Mouse (Mus musculus): ENCODE measurements around the gene Gm39566. TPM values are rescaled to one million over a fixed set of nuclear protein-coding genes. Genes with fewer than 3 reads are reported as not detected.
A peak's percentile ranks its signal among the peaks of the same experiment; 100 is the strongest.

Gene Gm39566
- polyA plus RNA-seq, 1 experiment from 2014 or later, result not detected

GRCm38 (mm10) chr11:69849884-69850283 is 34.8 kb upstream of the Gm39566 start:
- no peak overlapping the region for H3K4me3 ChIP-seq (ENCODE audit: low read depth, low read length)
- H3K4me1 ChIP-seq (replicated peaks; ENCODE audit: control insufficient read depth, insufficient read depth, low read length), result peaks cover 10% of the 10 kb centered on the region
- no peaks in the 10 kb centered on the region for H3K27me3 ChIP-seq (ENCODE audit: control insufficient read depth, insufficient read depth, low read length)
- no peak overlapping the region for H3K27ac ChIP-seq (ENCODE audit: low read depth, low read length)
- ATAC-seq (ENCODE audit: low FRiP score) (no peak), DNase-seq (ENCODE audit: low spot score) (no peak)
- H3K4me2 ChIP-seq (replicated peaks; ENCODE audit: low read depth, low read length), result no peak overlapping the region
- no peaks in the 10 kb centered on the region for H3K36me3 ChIP-seq (ENCODE audit: control insufficient read depth, insufficient read depth, low read length)
- 94% methylated on average over 15 of the region's 15 CpGs for WGBS
- H3K9me3 ChIP-seq (ENCODE audit: control insufficient read depth, low read length), result no peaks in the 10 kb centered on the region
- H3K9ac ChIP-seq (ENCODE audit: low read depth, low read length), result no peak overlapping the region

- Histone ChIP-seq H3K4me2 (replicated peaks; ENCODE audit: low read depth, low read length) (no peak overlapping the region), H3K36me3 (ENCODE audit: control insufficient read depth, insufficient read depth, low read length) (no peaks in the 10 kb centered on the region), H3K27me3 (ENCODE audit: control insufficient read depth, insufficient read depth, low read length) (no peaks in the 10 kb centered on the region), H3K9me3 (ENCODE audit: control insufficient read depth, low read length) (no peaks in the 10 kb centered on the region), H3K4me1 (replicated peaks; ENCODE audit: control insufficient read depth, insufficient read depth, low read length) (peaks cover 10% of the 10 kb centered on the region), H3K4me3 (ENCODE audit: low read depth, low read length) (no peak overlapping the region), H3K9ac (ENCODE audit: low read depth, low read length) (no peak overlapping the region), H3K27ac (ENCODE audit: low read depth, low read length) (no peak overlapping the region)
- 94% methylated on average over 9 of the region's 9 CpGs for WGBS
- no peak for ATAC-seq (ENCODE audit: low FRiP score)
- DNase-seq (ENCODE audit: low spot score), result no peak
Measured at GRCm38 (mm10) chr11:69849128-69849527, 34.0 kb upstream of the Gm39566 start.

- Histone ChIP-seq H3K4me3 (ENCODE audit: low read depth, low read length) (peak overlapping the region; percentile 6), H3K4me2 (replicated peaks; ENCODE audit: low read depth, low read length) (peak overlapping the region; percentile 80; the same call in 1 of the 2 replicates)
Measured at GRCm38 (mm10) chr11:69848021-69848420, 32.9 kb upstream of the Gm39566 start.

GRCm38 (mm10) chr11:69846738-69847688 is 31.9 kb upstream of the Gm39566 start:
- 11% methylated on average over 37 of the region's 37 CpGs for WGBS
- Histone ChIP-seq H3K4me1 (replicated peaks; ENCODE audit: control insufficient read depth, insufficient read depth, low read length) (peaks cover 10% of the 10 kb centered on the region), H3K36me3 (ENCODE audit: control insufficient read depth, insufficient read depth, low read length) (no peaks in the 10 kb centered on the region), H3K4me3 (ENCODE audit: low read depth, low read length) (peak overlapping the region; percentile 74), H3K27ac (ENCODE audit: low read depth, low read length) (peak overlapping the region; percentile 94), H3K9me3 (ENCODE audit: control insufficient read depth, low read length) (no peaks in the 10 kb centered on the region), H3K4me2 (replicated peaks; ENCODE audit: low read depth, low read length) (peak overlapping the region; percentile 80), H3K9ac (ENCODE audit: low read depth, low read length) (peak overlapping the region; percentile 91), H3K27me3 (ENCODE audit: control insufficient read depth, insufficient read depth, low read length) (no peaks in the 10 kb centered on the region)
- ATAC-seq (ENCODE audit: low FRiP score), result peak; percentile 62
- DNase-seq (ENCODE audit: low spot score), result peak; percentile 27

More at GRCm38 (mm10) chr11:69848021-69848420, 32.9 kb upstream of the Gm39566 start:
- H3K36me3 ChIP-seq (ENCODE audit: control insufficient read depth, insufficient read depth, low read length), result no peaks in the 10 kb centered on the region
- no peak overlapping the region for H3K9ac ChIP-seq (ENCODE audit: low read depth, low read length)
- H3K9me3 ChIP-seq (ENCODE audit: control insufficient read depth, low read length), result no peaks in the 10 kb centered on the region
- H3K27me3 ChIP-seq (ENCODE audit: control insufficient read depth, insufficient read depth, low read length), result no peaks in the 10 kb centered on the region
- ATAC-seq (ENCODE audit: low FRiP score) (no peak), DNase-seq (ENCODE audit: low spot score) (no peak)
- no peak overlapping the region for H3K27ac ChIP-seq (ENCODE audit: low read depth, low read length)
- peaks cover 10% of the 10 kb centered on the region for H3K4me1 ChIP-seq (replicated peaks; ENCODE audit: control insufficient read depth, insufficient read depth, low read length)
- 93% methylated on average over 6 of the region's 6 CpGs for WGBS

GRCm38 (mm10) chr11:69846198-69846680 is 31.1 kb upstream of the Gm39566 start, which contains the start of gene Plscr3:
TSS of gene Plscr3 (plus strand) at chr11:69846376.
- WGBS, result under 1% methylated on average over 34 of the region's 38 CpGs
- Histone ChIP-seq H3K27me3 (ENCODE audit: control insufficient read depth, insufficient read depth, low read length) (no peaks in the 10 kb centered on the region), H3K9ac (ENCODE audit: low read depth, low read length) (peak within 1 kb of the TSS; percentile 91), H3K4me2 (replicated peaks; ENCODE audit: low read depth, low read length) (peak within 1 kb of the TSS; percentile 80), H3K9me3 (ENCODE audit: control insufficient read depth, low read length) (no peaks in the 10 kb centered on the region), H3K27ac (ENCODE audit: low read depth, low read length) (peak within 1 kb of the TSS; percentile 94), H3K4me3 (ENCODE audit: low read depth, low read length) (peak within 1 kb of the TSS; percentile 74), H3K4me1 (replicated peaks; ENCODE audit: control insufficient read depth, insufficient read depth, low read length) (peaks cover 10% of the 10 kb centered on the region), H3K36me3 (ENCODE audit: control insufficient read depth, insufficient read depth, low read length) (no peaks in the 10 kb centered on the region)
- DNase-seq (ENCODE audit: low spot score), result peak; percentile 97
- ATAC-seq (ENCODE audit: low FRiP score), result peak; percentile 93

- H3K9me3 ChIP-seq (ENCODE audit: control insufficient read depth, low read length), result no peaks in the 10 kb centered on the region
- DNase-seq (ENCODE audit: low spot score) (no peak), ATAC-seq (ENCODE audit: low FRiP score) (0 out of 2 replicates have a peak, but pooled peaks have one; percentile 0)
- 3% methylated on average over 7 of the region's 7 CpGs for WGBS
- peak overlapping the region; percentile 65 for H3K4me2 ChIP-seq (replicated peaks; ENCODE audit: low read depth, low read length)
- peak overlapping the region; percentile 92 for H3K27ac ChIP-seq (ENCODE audit: low read depth, low read length)
- H3K4me3 ChIP-seq (ENCODE audit: low read depth, low read length), result peak overlapping the region; percentile 85
- peaks cover 2% of the 10 kb centered on the region; the same call in 1 of the 2 replicates for H3K27me3 ChIP-seq (ENCODE audit: control insufficient read depth, insufficient read depth, low read length)
- 0 out of 2 replicates have a peak, but pooled peaks cover 2% of the 10 kb centered on the region for H3K36me3 ChIP-seq (ENCODE audit: control insufficient read depth, insufficient read depth, low read length)
- peak overlapping the region; percentile 66 for H3K9ac ChIP-seq (ENCODE audit: low read depth, low read length)
- peaks cover 18% of the 10 kb centered on the region for H3K4me1 ChIP-seq (replicated peaks; ENCODE audit: control insufficient read depth, insufficient read depth, low read length)
Measured at GRCm38 (mm10) chr11:69838714-69839104, 23.6 kb upstream of the Gm39566 start.

GRCm38 (mm10) chr11:69837952-69838713 is 23.0 kb upstream of the Gm39566 start, which contains the start of gene Tmem256:
TSS of gene Tmem256 (plus strand) at chr11:69838514.
- H3K4me2 ChIP-seq (replicated peaks; ENCODE audit: low read depth, low read length), result peak within 1 kb of the TSS; percentile 92
- WGBS, result under 1% methylated on average over 34 of the region's 34 CpGs
- ATAC-seq (ENCODE audit: low FRiP score), result peak; percentile 87
- H3K36me3 ChIP-seq (ENCODE audit: control insufficient read depth, insufficient read depth, low read length), result 0 out of 2 replicates have a peak, but pooled peaks cover 4% of the 10 kb centered on the region
- peak within 1 kb of the TSS; percentile 85 for H3K4me3 ChIP-seq (ENCODE audit: low read depth, low read length)
- peak within 1 kb of the TSS; percentile 92 for H3K27ac ChIP-seq (ENCODE audit: low read depth, low read length)
- H3K9me3 ChIP-seq (ENCODE audit: control insufficient read depth, low read length), result no peaks in the 10 kb centered on the region
- H3K27me3 ChIP-seq (ENCODE audit: control insufficient read depth, insufficient read depth, low read length), result peaks cover 2% of the 10 kb centered on the region; the same call in 1 of the 2 replicates
- H3K9ac ChIP-seq (ENCODE audit: low read depth, low read length), result peak within 1 kb of the TSS; percentile 90
- peaks cover 20% of the 10 kb centered on the region for H3K4me1 ChIP-seq (replicated peaks; ENCODE audit: control insufficient read depth, insufficient read depth, low read length)
- DNase-seq (ENCODE audit: low spot score), result peak; percentile 97

- Histone ChIP-seq H3K4me3 (ENCODE audit: low read depth, low read length) (peak within 1 kb of the TSS; percentile 85), H3K4me2 (replicated peaks; ENCODE audit: low read depth, low read length) (peak within 1 kb of the TSS; percentile 92), H3K27ac (ENCODE audit: low read depth, low read length) (peak within 1 kb of the TSS; percentile 92), H3K9me3 (ENCODE audit: control insufficient read depth, low read length) (no peaks in the 10 kb centered on the region), H3K36me3 (ENCODE audit: control insufficient read depth, insufficient read depth, low read length) (peaks cover 4% of the 10 kb centered on the region; the same call in 1 of the 2 replicates), H3K9ac (ENCODE audit: low read depth, low read length) (peak within 1 kb of the TSS; percentile 90), H3K4me1 (replicated peaks; ENCODE audit: control insufficient read depth, insufficient read depth, low read length) (peaks cover 20% of the 10 kb centered on the region), H3K27me3 (ENCODE audit: control insufficient read depth, insufficient read depth, low read length) (peaks cover 2% of the 10 kb centered on the region; the same call in 1 of the 2 replicates)
- DNase-seq (ENCODE audit: low spot score) (no peak), ATAC-seq (ENCODE audit: low FRiP score) (no peak; the same call in 1 of the 2 replicates)
- WGBS, result under 1% methylated on average over 30 of the region's 32 CpGs
Measured at GRCm38 (mm10) chr11:69837604-69837951, 22.5 kb upstream of the Gm39566 start, which contains the start of gene Nlgn2. TSS of gene Nlgn2 (minus strand) at chr11:69837784.
